Mouse (Mus musculus): Measurements from ENCODE around the gene Emc8.

The Emc8 gene

DNA sequence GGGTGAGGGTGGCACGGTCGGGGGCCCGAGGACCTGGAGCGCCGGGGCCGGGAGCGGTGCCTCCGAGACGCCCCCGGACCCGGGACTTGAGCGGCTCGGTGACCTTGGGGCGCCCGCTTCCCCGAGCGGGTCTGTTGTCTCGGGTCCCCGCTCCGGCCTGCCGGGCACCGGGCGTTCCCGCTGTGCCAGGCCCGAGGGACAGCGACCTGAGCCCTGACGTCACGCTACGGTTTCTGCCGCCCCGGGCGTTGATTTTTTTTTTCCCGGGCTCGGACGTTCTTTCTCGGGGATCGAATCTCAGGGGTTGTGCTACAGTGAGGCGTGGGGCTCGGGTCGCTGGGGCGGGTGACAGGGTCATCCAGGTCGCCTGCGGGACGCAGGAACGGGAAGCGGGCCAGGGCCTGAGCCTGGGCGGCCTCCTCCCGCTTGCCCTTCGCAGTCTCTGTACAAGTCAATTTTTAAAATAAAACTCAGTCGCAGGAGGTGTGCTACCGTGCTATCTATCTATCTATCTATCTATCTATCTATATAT is at the start of gene Emc8:
Gene Emc8 (minus strand): TSS at position 200 of the 532 bp plus-strand sequence.
- in situ Hi-C loops (cut with MboI, MseI), result loop anchor here (25.0 kb wide), 1 partner anchor 919 kb away; the partner anchor contains the start of genes Fbxo31 and Map1lc3b

DNA sequence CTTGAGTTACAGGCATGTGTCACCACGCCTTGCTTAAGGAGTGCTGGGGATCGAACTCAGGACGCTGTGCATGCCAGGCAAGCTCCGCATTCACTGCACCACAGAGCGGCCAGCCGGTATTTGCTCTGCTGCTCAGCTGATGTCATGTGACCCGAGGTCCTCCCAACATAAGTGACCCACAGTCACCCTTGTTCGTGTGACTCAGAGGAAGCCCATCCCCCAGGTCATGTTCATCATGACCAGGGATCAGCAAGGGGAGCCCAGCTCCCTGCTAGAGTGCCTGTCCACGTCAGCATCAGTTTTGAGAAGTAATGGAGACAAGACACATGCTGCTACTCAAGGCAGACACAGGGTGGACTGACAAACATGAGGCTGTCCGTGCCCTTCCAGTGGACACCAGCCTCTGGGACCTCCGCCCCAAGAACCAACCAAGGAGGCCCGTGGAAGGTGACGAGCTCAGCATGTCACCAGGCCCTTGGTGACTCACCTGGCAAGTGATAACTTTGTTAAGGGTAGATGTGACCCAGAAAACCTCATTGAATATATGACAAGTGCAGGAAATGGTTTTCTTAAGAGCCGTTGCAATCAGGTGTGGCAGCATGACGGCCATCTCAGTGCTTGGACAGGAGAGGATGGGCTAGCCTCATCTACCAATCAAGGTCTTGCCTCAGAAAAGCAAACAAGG is 47.8 kb upstream of the Emc8 start:
- in situ Hi-C loops (cut with MboI, MseI), result no loop called here

DNA sequence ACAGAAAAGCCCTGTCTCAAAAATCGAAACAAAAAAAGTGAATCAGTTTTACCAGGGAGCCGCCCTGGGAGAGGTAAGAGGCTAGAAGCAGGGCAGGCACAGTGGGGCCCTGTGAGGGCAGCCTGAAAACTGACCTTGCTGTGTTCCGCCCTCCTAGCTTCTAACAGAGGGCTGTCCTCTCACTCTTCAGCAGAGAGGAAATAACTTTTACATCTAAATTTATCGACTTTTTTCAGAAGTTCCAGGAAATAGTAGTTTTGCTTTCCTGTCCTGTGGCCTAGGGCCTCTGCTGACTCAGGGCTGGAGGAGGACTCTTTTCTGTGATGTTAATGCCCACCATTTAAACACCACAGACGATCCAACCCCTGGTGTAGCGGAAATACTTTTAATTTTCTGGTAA is 46.8 kb upstream of the Emc8 start:
- in situ Hi-C loops (cut with MboI, MseI), result no loop called here

DNA sequence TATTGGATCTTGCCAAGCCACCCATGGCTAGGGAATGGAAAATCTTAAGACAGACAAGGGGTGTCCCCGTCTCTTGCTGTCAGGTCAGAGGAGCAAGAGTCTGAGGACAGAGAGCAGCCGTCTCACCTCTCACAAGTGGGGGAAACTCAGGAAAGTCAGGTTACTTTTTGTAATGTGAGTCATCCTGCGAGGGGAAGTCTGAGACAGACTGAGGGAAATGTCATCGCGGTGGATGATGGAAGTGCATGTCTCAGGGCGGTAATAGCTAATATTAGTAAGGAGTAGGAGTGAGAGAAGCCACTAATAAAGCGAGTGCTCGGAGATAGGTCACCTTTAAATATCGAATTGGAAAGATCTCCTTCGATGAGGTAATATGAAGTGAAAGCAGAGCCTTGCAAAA is 40.8 kb upstream of the Emc8 start:
- in situ Hi-C loops (cut with MboI, MseI), result no loop called here

DNA sequence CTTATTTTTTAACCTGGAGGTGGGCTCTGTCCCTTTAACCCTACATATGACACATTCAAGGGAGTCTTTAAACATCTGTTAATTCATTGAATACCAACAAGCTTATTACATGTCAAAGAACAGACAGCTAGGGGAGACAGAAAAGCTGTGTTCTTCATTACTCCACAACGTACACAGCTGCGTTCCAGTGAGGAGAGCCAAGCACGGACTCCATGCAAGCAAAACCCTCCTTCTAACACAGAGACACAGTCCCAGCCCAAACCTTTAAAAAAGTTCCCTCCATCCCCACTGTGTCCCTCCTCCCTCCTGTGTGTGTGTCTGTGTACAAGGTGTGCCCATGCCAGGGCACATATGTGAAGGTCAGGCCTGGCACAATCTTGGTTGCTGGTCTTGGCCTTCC is 37.8 kb upstream of the Emc8 start:
- in situ Hi-C loops (cut with MboI, MseI), result no loop called here

DNA sequence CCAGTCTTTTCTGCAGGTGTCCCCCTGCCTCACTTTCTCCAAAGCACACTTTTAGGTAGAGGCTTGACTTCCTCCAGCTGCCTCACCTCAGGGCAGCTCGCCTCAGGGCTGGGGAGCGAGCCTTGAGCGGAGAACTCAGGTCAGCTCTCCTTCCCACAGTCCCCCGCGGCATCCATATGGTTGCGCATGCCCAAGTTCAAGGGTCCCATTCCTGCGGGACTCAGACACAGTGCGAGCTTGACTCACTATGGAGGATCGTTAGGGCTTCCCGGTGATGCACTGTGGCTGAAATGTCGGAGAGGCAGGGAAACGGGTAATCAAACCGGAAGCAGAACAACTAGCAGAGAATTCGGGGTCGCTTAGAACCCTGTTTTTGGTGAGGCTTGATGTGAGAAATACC is 36.8 kb upstream of the Emc8 start:
- in situ Hi-C loops (cut with MboI, MseI), result no loop called here

DNA sequence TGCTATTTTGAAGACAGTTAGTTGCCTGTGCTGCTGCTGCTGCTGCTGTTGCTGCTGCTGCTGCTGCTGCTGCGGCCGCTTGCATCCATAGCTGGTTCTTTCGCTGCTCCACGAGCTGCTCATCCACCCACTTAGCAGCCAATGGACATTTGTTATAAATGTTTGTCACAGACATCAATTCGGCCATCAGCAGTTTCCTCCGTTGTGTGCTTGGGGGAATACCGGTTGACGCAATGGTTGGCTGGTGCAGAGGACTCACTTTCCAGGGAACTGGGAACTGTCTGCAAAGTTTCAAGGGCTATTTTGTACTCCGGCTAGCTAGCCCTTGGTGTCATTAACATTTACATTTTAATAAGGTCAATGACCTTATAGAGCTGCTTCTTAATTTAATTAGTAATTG is 35.8 kb upstream of the Emc8 start:
- in situ Hi-C loops (cut with MboI, MseI), result no loop called here

DNA sequence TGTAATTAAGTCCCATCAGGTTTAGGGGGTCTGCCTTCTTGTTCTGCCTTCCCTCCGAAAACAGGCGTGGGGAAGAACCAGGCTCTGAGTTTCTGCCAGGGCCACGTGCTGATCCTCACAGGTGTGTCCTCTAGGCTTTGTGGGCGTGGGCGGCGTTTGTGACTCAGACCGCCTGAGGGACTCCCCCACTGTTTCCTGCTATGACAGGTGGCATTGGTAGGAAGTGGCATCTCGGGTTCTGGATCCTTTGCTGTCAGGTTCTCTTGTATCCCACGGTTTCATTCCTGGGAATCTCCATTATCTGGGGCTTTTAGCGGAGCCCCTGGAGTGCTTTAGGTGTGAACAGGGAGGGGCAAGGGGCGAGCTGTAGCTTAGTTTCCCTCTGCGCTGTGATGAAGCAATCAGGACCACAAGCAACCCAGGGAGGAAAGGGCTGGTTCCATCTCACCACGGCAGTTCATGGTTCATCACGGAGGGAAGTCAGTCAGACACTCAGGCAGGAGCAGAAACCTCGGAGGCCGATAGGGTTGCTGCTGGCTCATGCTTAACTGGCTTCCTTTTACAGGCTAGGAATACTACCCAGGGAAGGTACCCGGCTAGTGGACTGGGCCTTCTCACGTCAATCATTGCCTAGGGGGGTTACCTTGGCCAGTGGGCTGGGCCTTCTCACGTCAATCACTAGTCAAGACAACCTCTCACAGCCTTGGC is 33.5 kb upstream of the Emc8 start:
- in situ Hi-C loops (cut with MboI, MseI), result no loop called here

DNA sequence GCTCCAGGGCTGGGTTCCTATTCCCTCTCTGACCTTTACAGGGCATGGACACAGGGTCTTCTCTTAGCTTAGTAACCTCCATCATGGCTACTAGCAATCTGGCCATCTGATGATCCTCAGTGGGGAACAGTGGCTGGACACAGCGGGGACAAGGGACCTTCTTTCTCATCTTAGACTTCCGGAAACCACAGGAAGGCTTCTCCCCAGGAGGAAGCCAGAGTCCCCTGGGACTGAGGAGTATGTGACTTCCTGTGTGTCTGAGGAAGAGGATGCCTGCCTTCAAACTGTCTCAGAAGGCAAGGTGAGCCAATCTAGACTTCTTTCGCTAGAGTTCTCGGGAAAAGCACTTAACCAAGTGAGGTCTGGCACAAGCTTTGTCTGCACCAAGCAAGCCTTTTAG is 31.7 kb upstream of the Emc8 start:
- in situ Hi-C loops (cut with MboI, MseI), result no loop called here

DNA sequence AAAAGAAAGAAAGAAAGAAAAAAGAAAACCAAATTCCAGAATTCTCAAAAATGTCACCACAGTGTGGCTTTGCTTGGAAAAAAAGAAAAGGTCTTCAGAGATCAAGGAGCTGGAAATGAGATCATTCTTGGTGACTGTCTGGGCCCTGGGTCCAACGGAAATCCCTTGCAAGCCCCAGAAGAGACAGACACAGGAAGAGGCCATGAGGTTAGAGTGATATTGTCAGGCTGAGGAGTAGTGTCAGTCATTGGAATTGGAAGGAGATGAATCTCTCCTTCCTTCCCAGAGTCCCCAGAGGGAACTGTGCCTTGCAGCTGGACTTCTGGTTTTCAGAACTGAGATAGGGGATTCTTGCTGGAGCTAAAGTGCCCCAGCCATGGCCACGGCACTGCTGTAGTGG is 31.2 kb upstream of the Emc8 start:
- in situ Hi-C loops (cut with MboI, MseI), result loop anchor here (10.0 kb wide), 1 partner anchor 845 kb away; the partner anchor contains the start of gene 1700018B08Rik

DNA sequence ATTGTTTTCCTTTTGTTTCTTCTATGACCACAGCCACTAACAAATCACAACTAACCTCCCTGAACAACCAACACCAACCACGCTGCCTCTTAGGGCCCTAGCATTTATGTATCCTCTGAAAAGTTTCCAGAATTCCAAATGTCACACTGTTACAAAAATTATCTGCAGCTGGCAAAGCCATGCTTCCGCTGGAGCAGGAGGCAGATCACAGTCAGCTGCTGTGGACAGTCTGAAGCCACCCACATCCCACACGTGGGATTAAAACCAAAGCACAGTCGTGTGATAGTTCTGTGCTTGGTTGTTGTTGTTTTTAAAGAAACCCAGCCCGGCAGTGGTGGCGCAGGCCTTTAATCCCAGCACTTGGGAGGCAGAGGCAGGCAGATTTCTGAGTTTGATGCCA is 30.7 kb upstream of the Emc8 start:
- in situ Hi-C loops (cut with MboI, MseI), result loop anchor here (10.0 kb wide), 1 partner anchor 846 kb away; the partner anchor contains the start of gene 1700018B08Rik

DNA sequence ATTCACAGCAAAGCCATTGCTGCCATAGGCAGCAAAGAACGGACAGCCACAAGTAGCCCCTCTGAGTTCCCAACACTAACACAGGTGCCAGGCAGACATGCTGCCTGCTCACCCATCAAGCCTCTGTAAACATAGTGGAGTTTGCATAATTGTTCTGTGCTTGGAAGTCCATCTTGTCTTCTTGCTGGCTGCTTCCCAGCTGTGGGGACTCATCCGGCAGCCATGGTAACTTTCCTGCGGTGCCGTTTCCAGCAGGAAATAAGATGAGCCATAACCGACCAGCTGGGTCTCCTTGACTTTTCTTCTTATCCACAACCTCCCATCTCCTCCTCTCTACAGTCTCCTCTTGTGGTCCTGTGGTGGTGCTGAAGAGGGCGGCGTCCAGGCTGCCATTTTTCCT is 30.1 kb upstream of the Emc8 start:
- in situ Hi-C loops (cut with MboI, MseI), result loop anchor here (10.0 kb wide), 1 partner anchor 846 kb away; the partner anchor contains the start of gene 1700018B08Rik

DNA sequence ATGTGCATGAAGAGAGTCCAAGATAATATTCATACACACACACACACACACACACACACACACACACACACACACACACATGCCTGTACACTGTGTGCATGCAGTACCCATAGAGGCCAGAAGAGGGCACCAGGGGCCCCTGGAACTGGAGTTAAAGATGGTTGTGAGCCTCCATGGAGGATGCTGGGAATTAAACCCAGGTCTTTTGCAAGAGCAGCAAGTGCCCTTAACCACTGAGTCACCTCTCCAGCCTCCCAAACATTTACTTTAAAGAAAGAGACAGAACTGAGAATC is 29.6 kb upstream of the Emc8 start:
- in situ Hi-C loops (cut with MboI, MseI), result loop anchor here (10.0 kb wide), 1 partner anchor 847 kb away; the partner anchor contains the start of gene 1700018B08Rik

DNA sequence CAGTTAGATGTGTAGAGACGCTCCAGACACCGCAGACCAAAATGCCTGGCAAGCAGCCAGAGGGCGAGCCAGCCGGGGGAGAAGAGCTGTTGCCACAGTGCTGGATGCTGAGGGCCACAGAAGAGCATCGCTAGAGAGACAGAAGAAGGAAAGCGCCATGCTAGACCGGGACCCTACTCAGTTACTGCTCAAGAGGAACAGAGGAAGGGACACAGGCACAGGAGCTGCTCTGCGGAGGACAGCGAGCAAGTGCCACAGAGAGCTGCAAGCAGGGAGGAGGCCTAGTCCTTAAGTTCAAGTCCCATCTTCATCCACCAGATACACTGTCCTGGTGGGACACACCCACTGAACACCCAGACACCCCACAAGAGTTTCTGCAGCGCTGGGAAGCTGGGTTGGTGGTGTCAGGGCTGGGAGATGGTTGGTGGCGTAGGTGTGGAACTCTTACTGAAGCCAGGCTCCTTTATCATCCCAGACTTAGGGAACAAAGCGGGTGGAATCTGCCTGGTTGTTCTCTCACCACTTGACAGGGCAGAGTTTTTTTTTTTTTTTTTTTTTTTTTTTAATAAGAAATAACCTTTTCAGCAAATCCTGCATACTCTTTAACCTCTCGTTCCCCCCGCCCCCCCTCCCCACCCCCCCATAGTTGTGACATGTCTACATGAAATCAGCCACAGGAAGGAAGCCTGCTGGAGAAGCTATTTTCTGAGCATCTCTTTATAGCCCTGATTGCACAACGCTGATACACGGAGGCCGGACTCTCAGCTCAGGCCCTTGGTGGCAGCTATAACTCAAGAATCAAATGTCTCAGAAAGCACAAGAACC is 29.0 kb upstream of the Emc8 start:
- in situ Hi-C loops (cut with MboI, MseI), result loop anchor here (10.0 kb wide), 1 partner anchor 847 kb away; the partner anchor contains the start of gene 1700018B08Rik

DNA sequence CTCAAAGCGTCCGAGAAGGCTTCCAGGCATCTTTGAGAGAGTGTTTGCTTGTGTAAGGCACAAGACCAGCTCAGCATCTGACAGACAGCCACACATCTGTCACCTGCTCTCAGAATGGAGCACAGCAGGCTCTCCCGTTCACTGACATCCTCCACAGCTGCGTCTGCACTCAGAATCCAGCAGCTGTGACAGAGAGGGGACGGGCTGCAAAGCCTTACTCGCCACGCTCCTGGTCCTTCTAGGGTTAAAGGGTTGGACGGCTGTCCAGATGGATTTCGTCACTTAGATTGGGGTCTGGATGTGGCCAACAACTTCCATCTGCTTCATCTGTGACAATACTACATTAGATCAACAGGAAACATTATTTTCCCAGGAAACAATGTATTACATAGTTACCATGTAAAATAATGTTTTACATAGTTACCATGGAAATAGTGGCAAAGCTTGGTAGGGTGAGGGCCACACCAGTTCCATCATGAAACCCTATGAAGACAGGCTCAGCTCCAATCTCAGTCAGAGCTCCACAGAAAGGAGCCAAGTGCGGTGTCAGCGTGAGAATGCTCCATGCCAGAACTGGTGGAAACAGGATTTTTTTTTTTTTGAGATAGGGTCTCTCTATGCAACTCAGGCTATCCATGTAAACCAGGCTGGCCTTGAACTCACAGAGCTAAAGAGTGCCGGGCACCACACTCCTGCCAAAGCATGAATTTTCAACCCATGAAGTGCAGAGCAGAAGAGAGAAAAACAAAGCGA is 28.2 kb upstream of the Emc8 start:
- in situ Hi-C loops (cut with MboI, MseI), result loop anchor here (10.0 kb wide), 1 partner anchor 848 kb away; the partner anchor contains the start of gene 1700018B08Rik

DNA sequence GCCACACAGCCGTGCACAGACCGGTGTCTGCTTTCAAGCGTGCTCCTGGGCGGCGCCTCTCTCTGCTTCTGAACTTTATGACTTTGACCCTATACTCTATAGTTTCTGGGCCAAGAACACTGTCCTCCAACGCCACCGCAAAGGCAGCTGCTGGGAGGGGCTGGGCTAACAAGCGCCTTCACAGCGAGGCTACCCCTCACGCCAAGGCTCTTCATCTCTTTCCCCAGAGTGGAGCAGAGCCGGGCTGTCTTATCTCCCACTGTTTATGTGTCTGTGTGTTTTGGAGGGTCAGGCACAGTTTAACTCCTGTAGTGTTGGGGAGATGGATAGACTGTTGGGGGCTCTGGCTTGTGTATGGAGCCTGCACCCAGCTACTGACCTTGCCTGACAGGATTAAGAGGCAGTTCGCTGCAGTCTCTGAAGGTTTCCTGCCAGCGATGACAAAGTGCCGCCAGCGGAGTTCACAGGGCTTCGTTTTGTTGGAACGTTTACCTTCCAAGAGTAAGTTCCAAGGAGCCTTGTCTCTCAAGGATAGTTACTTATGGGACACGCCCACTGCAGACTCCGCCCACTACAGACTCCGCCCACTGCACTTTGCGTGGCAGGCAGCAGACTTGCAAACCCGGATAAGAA is 25.6 kb upstream of the Emc8 start:
- in situ Hi-C loops (cut with MboI, MseI), result loop anchor here (5.0 to 10.0 kb wide), 2 partner anchors 43 to 851 kb away; partner anchors contain the start of genes 1700018B08Rik and Irf8

DNA sequence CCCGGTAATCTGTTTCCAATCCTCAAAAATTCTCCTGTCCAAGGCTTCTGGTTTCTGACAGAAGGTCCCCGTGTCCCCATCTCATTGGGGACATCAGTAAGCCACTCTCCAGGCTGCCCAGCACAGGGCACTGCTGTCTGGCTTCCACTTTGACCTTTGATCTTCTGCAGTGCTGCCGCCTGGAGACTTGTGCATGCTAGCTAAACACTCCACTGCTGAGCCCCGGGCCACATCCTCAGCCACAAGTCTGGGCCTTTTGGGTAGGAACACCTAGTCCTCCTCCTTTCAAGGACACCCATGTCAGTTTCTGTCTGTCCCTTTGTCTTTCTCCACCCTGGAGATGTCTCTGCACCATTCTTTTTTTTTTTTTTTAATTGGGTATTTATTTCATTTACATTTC is 24.6 kb upstream of the Emc8 start:
- in situ Hi-C loops (cut with MboI, MseI), result loop anchor here (5.0 to 10.0 kb wide), 2 partner anchors 44 to 852 kb away; partner anchors contain the start of genes 1700018B08Rik and Irf8

DNA sequence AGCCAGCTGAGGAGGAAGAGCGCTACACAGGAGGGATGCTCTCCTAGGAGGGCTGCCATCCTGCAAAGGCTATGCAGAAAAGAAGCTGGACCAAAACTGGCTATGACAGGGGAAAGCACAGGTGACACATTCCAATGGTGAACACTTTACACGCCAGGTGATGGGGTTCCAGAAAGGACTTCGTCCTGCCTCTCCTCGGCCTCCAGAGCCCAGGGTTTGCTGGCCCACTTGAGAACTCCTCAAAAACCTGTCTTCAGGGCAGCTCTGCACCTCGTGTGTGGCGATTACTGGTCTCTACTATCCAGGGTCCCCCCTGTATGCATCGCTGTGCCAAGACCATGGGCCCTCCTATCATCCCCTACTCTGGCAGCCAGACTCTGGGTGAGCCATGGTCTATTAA is 20.1 kb upstream of the Emc8 start:
- in situ Hi-C loops (cut with MboI, MseI), result no loop called here

DNA sequence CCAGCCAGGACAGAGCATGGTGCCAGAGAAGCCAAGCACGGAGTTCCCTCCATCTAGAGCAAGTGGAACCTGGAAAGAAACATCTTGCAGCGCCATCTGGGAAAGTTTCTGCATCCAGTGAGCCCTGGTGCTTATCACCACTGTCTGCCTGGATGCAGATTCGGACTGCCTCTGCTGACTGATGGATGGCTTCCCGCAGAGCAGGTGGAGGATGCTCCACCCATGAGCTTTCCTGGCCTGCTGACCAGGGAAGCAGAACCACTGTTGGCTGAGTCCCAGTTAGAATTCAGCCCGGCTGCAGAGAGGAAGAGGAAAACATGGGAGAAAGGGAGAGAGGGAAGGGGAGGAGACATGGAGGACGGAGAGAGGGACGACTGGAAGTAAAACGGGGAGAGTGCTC is 19.4 kb upstream of the Emc8 start:
- in situ Hi-C loops (cut with MboI, MseI), result no loop called here

DNA sequence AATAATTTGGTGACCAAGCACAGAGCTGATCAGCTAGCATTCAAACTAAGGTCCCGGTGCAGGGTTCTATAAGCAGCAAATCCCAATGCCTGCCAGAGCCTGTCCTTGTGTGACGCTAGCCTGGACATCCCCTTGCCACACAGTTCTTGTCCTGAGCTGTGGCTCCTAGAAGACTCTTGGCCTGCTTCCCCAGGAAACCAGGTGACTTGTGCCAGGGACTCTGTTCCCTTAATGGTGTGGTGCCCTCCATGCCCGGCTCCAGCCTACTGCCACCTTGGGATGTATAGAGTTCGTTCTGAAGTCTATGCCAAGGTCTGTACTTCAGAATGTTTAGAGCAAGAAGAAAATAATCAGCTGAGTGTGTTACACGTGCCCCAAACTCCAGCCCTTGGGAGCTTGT is 18.2 kb upstream of the Emc8 start:
- in situ Hi-C loops (cut with MboI, MseI), result no loop called here

DNA sequence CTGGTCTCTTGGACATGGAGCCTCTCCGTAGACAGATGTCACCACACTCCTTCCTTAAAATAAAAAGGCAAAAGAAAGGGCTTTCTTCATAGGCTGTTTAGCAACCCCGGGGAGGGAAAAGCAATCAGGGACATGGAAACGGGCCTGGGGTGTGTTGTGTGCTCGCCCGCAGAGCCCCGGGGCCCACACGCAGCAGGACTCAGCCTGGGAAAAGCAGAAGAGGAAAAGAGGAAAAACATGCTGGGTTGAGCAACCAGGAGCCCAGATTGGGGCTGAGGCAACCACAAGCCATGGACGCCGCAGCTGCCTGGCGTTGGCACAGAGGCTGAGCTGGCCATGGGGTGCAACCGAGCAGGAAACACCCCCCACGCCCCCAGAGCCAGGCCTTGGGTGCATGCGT is 17.7 kb upstream of the Emc8 start:
- in situ Hi-C loops (cut with MboI, MseI), result no loop called here
